Mouse (Mus musculus) ES-Bruce4 (cell line): ENCODE results near the gene Pigq.

Source experiments
- CTCF ChIP-seq: IDR thresholded peaks from one replicate; pipeline ENCODE4 v1.8.1; 2011; ENCODE audit warnings: low read depth, low read length
- POLR2A ChIP-seq: IDR thresholded peaks from one replicate; pipeline ENCODE4 v1.8.1; 2011; ENCODE audit warnings: low read length; ENCODE audit not compliant: insufficient read depth

GRCm38 (mm10) chr17:25934526-25934925, 10.2 kb downstream of the Pigq start:
- TF ChIP-seq POLR2A (no peak), CTCF (no peak)
